Mouse (Mus musculus): Measurements from ENCODE around the gene Xcr1. TPM values are rescaled to one million over a fixed set of nuclear protein-coding genes. Genes with fewer than 3 reads are reported as not detected.

Xcr1 gene
- total RNA-seq (2014; rRNA removed) (not detected in 2 replicates), polyA plus RNA-seq (2015; fragmentation: Nextera tagmentation; extraction: Ambion mirVana) (0.04 and 0.07 TPM in 2 replicates)

DNA sequence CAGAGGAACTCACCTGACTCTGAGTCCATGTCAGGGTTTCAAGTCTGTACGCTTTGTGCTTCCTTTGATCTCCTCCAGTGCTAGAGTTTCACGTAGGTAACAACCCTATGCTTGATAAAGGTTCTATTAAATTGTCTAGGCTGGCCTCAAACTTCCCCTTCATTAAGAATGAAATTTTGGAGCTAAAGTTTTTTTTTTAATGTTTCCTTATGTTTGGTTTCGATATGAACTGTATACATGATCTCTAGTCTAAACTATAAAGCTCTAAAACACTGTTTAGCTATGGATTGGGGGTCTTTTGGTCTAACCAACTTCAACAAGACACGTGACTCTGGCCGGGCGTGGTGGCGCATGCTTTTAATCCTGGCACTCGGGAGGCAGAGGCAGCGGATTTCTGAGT lies at the start of gene Xcr1:
Gene Xcr1 (minus strand): TSS at position 101 of the 400 bp plus-strand sequence.
- no peak for TF ChIP-seq CTCF (IDR thresholded peaks at IDR 0.05)
- Histone ChIP-seq H3K9me3 (ENCODE audit: low read length) (no peaks in the 10 kb centered on the region), H3K9ac (replicated peaks; ENCODE audit: low read length, poor library complexity, severe bottlenecking) (no peak within 1 kb of the TSS), H3K4me1 (ENCODE audit: insufficient read depth, low read length) (no peaks in the 10 kb centered on the region), H3K4me3 (ENCODE audit: low read depth, low read length) (no peak within 1 kb of the TSS), H3K36me3 (ENCODE audit: insufficient read depth, low read length) (no peaks in the 10 kb centered on the region), H3K4me2 (ENCODE audit: low read depth, low read length, poor library complexity, severe bottlenecking) (no peak within 1 kb of the TSS), H3K27me3 (ENCODE audit: insufficient read depth, low read length) (no peaks in the 10 kb centered on the region), H3K27ac (ENCODE audit: low read depth, low read length) (no peak within 1 kb of the TSS)
- ATAC-seq (ENCODE audit: low FRiP score) = no peak
- no peak for DNase-seq (ENCODE audit: low spot score)
- 82% methylated on average over 9 of the region's 9 CpGs for WGBS

DNA sequence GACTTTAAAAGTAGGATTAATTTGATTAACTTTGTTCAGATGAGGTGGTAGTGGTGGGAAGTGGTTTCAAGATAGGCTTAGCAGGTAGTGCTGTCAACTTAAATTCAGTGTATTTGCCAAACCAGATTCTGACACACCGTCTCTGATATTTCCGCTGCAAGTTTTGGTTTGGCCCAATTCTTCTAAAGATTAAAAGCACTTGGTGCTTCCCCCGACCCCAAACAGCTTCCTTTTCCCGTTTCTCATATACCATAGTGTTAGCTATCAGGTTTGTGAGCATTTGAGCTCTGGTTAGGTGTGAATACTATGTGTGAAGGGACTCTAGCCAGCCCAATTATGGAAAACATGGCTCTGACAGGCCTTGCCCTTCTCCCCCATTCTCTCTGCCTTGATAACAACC lies 10.2 kb upstream of the Xcr1 start:
- H3K4me1 ChIP-seq (ENCODE audit: insufficient read depth, low read length) = no peaks in the 10 kb centered on the region
- H3K9ac ChIP-seq (replicated peaks; ENCODE audit: low read length, poor library complexity, severe bottlenecking) = no peak overlapping the region
- H3K9me3 ChIP-seq (ENCODE audit: low read length) = no peaks in the 10 kb centered on the region
- no peak overlapping the region for H3K4me3 ChIP-seq (ENCODE audit: low read depth, low read length)
- H3K27ac ChIP-seq (ENCODE audit: low read depth, low read length) = no peak overlapping the region
- no peak for ATAC-seq (ENCODE audit: low FRiP score)
- no peak for DNase-seq (ENCODE audit: low spot score)
- no peaks in the 10 kb centered on the region for H3K27me3 ChIP-seq (ENCODE audit: insufficient read depth, low read length)
- no peaks in the 10 kb centered on the region for H3K36me3 ChIP-seq (ENCODE audit: insufficient read depth, low read length)
- no peak for TF ChIP-seq CTCF (IDR thresholded peaks at IDR 0.05)
- no peak overlapping the region for H3K4me2 ChIP-seq (ENCODE audit: low read depth, low read length, poor library complexity, severe bottlenecking)
- WGBS = 67% methylated on average over 4 of the region's 4 CpGs

DNA sequence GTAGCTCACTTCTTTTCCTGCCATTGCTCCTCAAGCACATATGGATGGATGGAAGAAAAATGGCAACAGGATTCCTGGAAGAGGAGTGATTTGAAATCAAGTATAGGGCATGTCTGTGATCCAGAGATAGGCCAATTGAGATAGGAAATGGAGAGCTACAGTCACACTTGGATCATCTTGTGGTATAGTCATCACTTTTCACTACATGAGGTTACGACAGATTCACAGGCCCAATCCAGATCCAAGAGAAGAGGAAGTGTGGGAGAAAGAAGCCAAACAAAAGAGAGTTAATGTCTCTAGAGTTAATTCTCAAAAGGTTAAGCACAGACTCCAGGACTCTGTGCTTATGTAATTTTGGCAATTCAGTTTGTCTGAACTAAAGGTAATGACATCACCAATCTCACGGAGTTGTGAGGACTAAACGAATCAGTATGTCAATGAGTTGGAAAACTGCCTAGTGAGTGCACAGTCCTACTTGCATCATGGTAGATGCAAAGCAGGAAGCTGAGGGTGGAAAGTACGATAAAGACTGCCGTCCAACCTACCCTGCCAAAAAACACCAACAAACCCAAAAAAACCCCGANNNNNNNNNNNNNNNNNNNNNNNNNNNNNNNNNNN lies 7.4 kb upstream of the Xcr1 start:
- DNase-seq (ENCODE audit: low spot score) (no peak), ATAC-seq (ENCODE audit: low FRiP score) (no peak)
- no peaks in the 10 kb centered on the region for H3K27me3 ChIP-seq (ENCODE audit: insufficient read depth, low read length)
- H3K4me1 ChIP-seq (ENCODE audit: insufficient read depth, low read length) = no peaks in the 10 kb centered on the region
- H3K4me2 ChIP-seq (ENCODE audit: low read depth, low read length, poor library complexity, severe bottlenecking) = no peak overlapping the region
- H3K9me3 ChIP-seq (ENCODE audit: low read length) = no peaks in the 10 kb centered on the region
- 91% methylated on average over 3 of the region's 6 CpGs for WGBS
- H3K36me3 ChIP-seq (ENCODE audit: insufficient read depth, low read length) = no peaks in the 10 kb centered on the region
- no peak overlapping the region for H3K9ac ChIP-seq (replicated peaks; ENCODE audit: low read length, poor library complexity, severe bottlenecking)
- H3K4me3 ChIP-seq (ENCODE audit: low read depth, low read length) = no peak overlapping the region
- no peak for TF ChIP-seq CTCF (IDR thresholded peaks at IDR 0.05)
- H3K27ac ChIP-seq (ENCODE audit: low read depth, low read length) = no peak overlapping the region

DNA sequence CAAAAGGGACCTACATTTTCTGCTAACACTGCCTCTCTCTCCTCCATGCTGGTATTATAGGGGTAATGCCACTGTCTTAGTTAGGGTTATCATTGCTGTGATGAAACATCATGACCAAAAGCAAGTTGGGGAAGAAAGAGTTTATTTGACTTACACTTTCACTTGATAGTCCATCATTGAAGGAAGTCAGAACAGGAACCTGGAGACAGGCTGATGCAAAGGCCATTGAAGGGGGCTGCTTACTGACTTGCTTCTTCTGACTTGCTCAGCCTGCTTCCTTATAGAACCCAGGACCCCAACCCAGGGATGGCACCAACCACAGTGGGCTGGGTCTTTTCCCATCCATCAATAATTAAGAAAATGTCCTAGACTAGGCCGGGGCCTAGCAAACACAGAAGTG lies 1.8 kb upstream of the Xcr1 start:
- no peaks in the 10 kb centered on the region for H3K4me1 ChIP-seq (ENCODE audit: insufficient read depth, low read length)
- ATAC-seq (ENCODE audit: low FRiP score) (no peak), DNase-seq (ENCODE audit: low spot score) (no peak)
- no peak for TF ChIP-seq CTCF (IDR thresholded peaks at IDR 0.05)
- no peak overlapping the region for H3K27ac ChIP-seq (ENCODE audit: low read depth, low read length)
- H3K9me3 ChIP-seq (ENCODE audit: low read length) = no peaks in the 10 kb centered on the region
- H3K4me3 ChIP-seq (ENCODE audit: low read depth, low read length) = no peak overlapping the region
- no peaks in the 10 kb centered on the region for H3K27me3 ChIP-seq (ENCODE audit: insufficient read depth, low read length)
- no peaks in the 10 kb centered on the region for H3K36me3 ChIP-seq (ENCODE audit: insufficient read depth, low read length)
- 100% methylated on average over 1 of the region's 1 CpGs for WGBS
- no peak overlapping the region for H3K4me2 ChIP-seq (ENCODE audit: low read depth, low read length, poor library complexity, severe bottlenecking)
- H3K9ac ChIP-seq (replicated peaks; ENCODE audit: low read length, poor library complexity, severe bottlenecking) = no peak overlapping the region

DNA sequence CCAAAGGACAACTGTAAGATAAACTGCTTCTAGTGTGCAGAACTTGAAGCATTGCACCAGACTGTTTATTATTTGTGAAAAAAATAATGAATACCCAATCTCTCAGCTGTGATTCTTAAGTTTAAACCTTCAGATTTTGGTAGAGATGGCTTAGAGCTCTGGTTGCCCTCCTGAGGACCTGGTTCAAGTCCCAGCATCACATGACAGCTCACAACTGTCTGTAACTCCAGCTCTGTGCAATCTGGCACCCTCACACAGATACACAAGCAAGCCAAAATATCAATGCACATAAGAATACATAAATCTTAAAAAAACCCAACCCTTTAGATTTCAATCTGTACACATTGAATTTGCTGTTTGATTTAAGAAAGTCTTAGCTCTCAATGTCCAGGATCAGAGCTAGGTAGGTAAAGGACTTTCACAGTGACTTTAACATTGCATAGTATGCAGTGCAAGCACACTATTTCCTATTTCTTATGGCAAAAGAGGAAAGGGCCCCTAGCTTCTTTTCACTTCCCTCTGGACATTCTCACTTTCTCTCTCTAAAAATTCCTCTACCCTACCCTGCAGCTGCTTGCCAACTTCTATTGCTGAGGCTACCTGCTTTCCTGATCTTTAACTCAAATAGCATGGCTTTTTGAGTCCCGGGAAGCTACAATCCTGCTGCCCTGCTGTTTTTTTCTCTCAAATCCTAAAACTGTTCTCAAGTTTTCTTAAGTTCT lies 1.2 kb upstream of the Xcr1 start:
- 90% methylated on average over 1 of the region's 1 CpGs for WGBS
- Histone ChIP-seq H3K9ac (replicated peaks; ENCODE audit: low read length, poor library complexity, severe bottlenecking) (no peak overlapping the region), H3K4me3 (ENCODE audit: low read depth, low read length) (no peak overlapping the region), H3K36me3 (ENCODE audit: insufficient read depth, low read length) (no peaks in the 10 kb centered on the region), H3K4me2 (ENCODE audit: low read depth, low read length, poor library complexity, severe bottlenecking) (no peak overlapping the region), H3K27ac (ENCODE audit: low read depth, low read length) (no peak overlapping the region), H3K4me1 (ENCODE audit: insufficient read depth, low read length) (no peaks in the 10 kb centered on the region), H3K27me3 (ENCODE audit: insufficient read depth, low read length) (no peaks in the 10 kb centered on the region), H3K9me3 (ENCODE audit: low read length) (no peaks in the 10 kb centered on the region)
- ATAC-seq (ENCODE audit: low FRiP score) (no peak), DNase-seq (ENCODE audit: low spot score) (no peak)
- TF ChIP-seq CTCF (IDR thresholded peaks at IDR 0.05) = no peak

DNA sequence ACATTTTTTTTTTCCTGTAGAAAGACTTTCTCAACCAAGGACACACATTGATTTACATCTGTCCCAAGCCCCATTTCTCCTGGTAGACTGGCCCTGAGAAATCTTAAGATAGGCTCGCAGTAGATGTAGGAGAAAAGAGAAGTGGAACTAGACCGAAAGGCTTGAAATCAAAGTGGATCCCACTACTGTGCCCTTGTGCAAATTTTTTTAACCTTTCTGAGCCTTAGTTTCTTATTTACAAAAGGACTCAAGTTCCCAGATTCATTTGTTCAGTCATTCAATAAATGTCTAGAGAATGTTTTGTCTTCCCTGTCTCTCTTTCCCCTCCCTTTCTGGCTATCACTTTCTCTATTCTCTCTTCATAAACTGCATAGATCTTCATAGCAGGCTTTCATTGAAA lies 5.0 kb downstream of the Xcr1 start:
- Histone ChIP-seq H3K27me3 (ENCODE audit: insufficient read depth, low read length) (no peaks in the 10 kb centered on the region), H3K36me3 (ENCODE audit: insufficient read depth, low read length) (no peaks in the 10 kb centered on the region), H3K4me3 (ENCODE audit: low read depth, low read length) (no peak overlapping the region), H3K9ac (replicated peaks; ENCODE audit: low read length, poor library complexity, severe bottlenecking) (no peak overlapping the region), H3K4me2 (ENCODE audit: low read depth, low read length, poor library complexity, severe bottlenecking) (no peak overlapping the region), H3K4me1 (ENCODE audit: insufficient read depth, low read length) (no peaks in the 10 kb centered on the region), H3K9me3 (ENCODE audit: low read length) (no peaks in the 10 kb centered on the region), H3K27ac (ENCODE audit: low read depth, low read length) (no peak overlapping the region)
- TF ChIP-seq CTCF (IDR thresholded peaks at IDR 0.05) = no peak
- ATAC-seq (ENCODE audit: low FRiP score) (no peak), DNase-seq (ENCODE audit: low spot score) (no peak)
- WGBS = 92% methylated on average over 2 of the region's 2 CpGs
